Mouse (Mus musculus) urinary bladder, adult 18-20 months (tissue): Measurements from ENCODE around the gene Syne3.

Experiments
- DNase-seq, 2 experiments: peaks; one replicate each; pipeline ENCODE4 v3.0.0; 2022; ENCODE audit warnings: low spot score in 2 of 2, mixed read lengths in 2 of 2

Syne3 gene

GRCm38 (mm10) chr12:104897051-104897618 lies 112.5 kb downstream of the Syne3 start:
- DNase-seq = no peak

- no peak for DNase-seq
These were observed 113.0 kb downstream of the Syne3 start for GRCm38 (mm10) chr12:104896640-104897039.

GRCm38 (mm10) chr12:104892245-104892644 lies 117.4 kb downstream of the Syne3 start:
- no peak for DNase-seq

GRCm38 (mm10) chr12:104890066-104890465 lies 119.5 kb downstream of the Syne3 start:
- DNase-seq = no peak

- no peak for DNase-seq
These were observed 123.5 kb downstream of the Syne3 start for GRCm38 (mm10) chr12:104886104-104886503.

GRCm38 (mm10) chr12:104882533-104882932 lies 127.1 kb downstream of the Syne3 start:
- DNase-seq = no peak

GRCm38 (mm10) chr12:104882061-104882460 lies 127.5 kb downstream of the Syne3 start:
- DNase-seq = no peak

GRCm38 (mm10) chr12:104881518-104882060 lies 128.0 kb downstream of the Syne3 start:
- DNase-seq = no peak

GRCm38 (mm10) chr12:104880367-104880766 lies 129.2 kb downstream of the Syne3 start:
- DNase-seq = no peak
